Mouse (Mus musculus) heart, embryonic 16.5 days (tissue): ENCODE measurements around the gene Gm9774. TPM values are rescaled to one million over a fixed set of nuclear protein-coding genes. Genes with fewer than 3 reads are reported as not detected.

Experiments
- ATAC-seq: fragments of 200-750 bp; cut with Nextera tagmentation; replicated peaks from 2 replicates; pipeline ENCODE4 v1.8.0; 2017; ENCODE audit warnings: moderate number of reproducible peaks; ENCODE audit not compliant: insufficient read depth, low FRiP score; ENCODE audit errors: extremely low read depth
- H3K27ac ChIP-seq: fragments of 300-500 bp; sonication (generic); 2 replicates; pipeline ENCODE4 v1.5.1; 2014; ENCODE audit warnings: mild to moderate bottlenecking, low read length, control low read depth, moderate library complexity
- H3K27me3 ChIP-seq: fragments of 300-500 bp; sonication (generic); 2 replicates; pipeline ENCODE4 v1.6.1; 2014; ENCODE audit warnings: low read length, mixed read lengths; ENCODE audit not compliant: control insufficient read depth, insufficient read depth
- H3K36me3 ChIP-seq: fragments of 300-500 bp; sonication (generic); 2 replicates; pipeline ENCODE4 v1.6.1; 2014; ENCODE audit not compliant: control insufficient read depth, insufficient read depth
- H3K4me1 ChIP-seq: fragments of 300-500 bp; sonication (generic); 2 replicates; pipeline ENCODE4 v1.6.1; 2014; ENCODE audit warnings: low read length, mixed read lengths; ENCODE audit not compliant: control insufficient read depth, insufficient read depth
- H3K4me2 ChIP-seq: fragments of 300-500 bp; sonication (generic); 2 replicates; pipeline ENCODE4 v1.6.1; 2014; ENCODE audit warnings: low read depth, mild to moderate bottlenecking, control low read depth, low read length
- H3K4me3 ChIP-seq: fragments of 300-500 bp; sonication (generic); 2 replicates; pipeline ENCODE4 v1.5.1; 2014; ENCODE audit warnings: mild to moderate bottlenecking, control low read depth, low read length
- H3K9ac ChIP-seq: fragments of 300-500 bp; sonication (generic); 2 replicates; pipeline ENCODE4 v1.6.1; 2014; ENCODE audit warnings: low read length, control low read depth
- H3K9me3 ChIP-seq: fragments of 300-500 bp; sonication (generic); replicated peaks from 2 replicates; pipeline ENCODE4 v1.6.1; 2016; ENCODE audit warnings: low read length; ENCODE audit not compliant: control insufficient read depth
- WGBS: fragments of 180-500 bp; shearing (Covaris S2); extraction: QIAGEN DNeasy Blood & Tissue Kit; methylation state at CpG from one replicate; pipeline ENCODE4 v1.1.7; 2014; 5-methylcytosine and 5-hydroxymethylcytosine counted together
- polyA plus RNA-seq: library from polyadenylated mRNA; unstranded; fragments of >200 nt; fragmentation: Nextera tagmentation; extraction: Ambion mirVana; gene quantifications from 2 replicates; pipeline ENCODE4 v1.2.1, GENCODE M21; 2015

Gene Gm9774
- polyA plus RNA-seq, 1 experiment from 2014 or later, result 18.9 TPM

DNA sequence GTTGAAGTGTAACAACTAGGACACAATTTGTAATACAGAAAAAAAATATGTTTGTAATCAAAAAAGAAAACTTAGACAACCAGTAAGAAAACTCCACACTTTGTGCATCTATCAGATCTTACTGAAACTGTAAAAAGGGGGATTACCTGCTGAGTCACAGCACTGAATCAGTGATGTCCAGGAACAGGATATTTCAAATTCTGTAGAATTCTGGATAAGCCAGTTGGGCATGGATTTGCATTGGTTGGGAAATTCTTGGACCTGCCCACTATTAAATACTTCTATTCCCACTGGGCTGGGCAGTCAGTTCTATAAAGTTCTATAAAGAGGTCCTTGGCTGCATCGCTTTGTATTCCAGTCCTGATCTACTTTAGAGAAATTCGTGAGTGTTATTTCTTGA is 11.4 kb downstream of the Gm9774 start, which contains the start of gene Sprr2j-ps:
Gene Sprr2j-ps (plus strand): TSS at position 301 of the 400 bp plus-strand sequence.
- H3K4me1 ChIP-seq, result no peaks in the 10 kb centered on the region
- 78% methylated on average over 2 of the region's 2 CpGs for WGBS
- no peak within 1 kb of the TSS for H3K27ac ChIP-seq
- H3K4me2 ChIP-seq, result no peak within 1 kb of the TSS
- H3K36me3 ChIP-seq, result no peaks in the 10 kb centered on the region
- no peak within 1 kb of the TSS for H3K4me3 ChIP-seq
- H3K9me3 ChIP-seq, result no peaks in the 10 kb centered on the region
- no peaks in the 10 kb centered on the region for H3K27me3 ChIP-seq
- no peak within 1 kb of the TSS for H3K9ac ChIP-seq
- no peak for ATAC-seq

DNA sequence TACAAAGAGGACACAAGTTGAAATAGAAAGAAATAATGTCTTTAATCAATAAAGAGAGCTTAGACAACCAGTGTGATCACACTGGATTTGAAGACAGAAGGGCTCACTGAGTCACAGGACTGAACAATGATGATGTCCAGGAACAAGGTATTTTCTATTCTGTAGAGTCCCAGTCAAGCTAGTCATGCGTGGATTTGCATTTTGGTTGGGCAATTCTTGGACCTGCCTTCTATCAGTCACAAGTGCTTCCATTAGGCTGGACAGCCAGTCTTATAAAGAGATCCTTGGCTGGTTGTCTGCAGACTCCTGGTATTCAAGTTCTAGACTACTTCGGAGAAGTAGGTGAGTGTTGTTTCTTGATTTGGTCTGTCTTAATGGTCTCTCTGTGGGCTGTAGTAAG is 21.5 kb downstream of the Gm9774 start, which contains the start of gene Sprr2i:
Gene Sprr2i (plus strand): TSS at position 301 of the 400 bp plus-strand sequence.
- Histone ChIP-seq H3K9me3 (no peaks in the 10 kb centered on the region), H3K4me2 (no peak within 1 kb of the TSS), H3K36me3 (no peaks in the 10 kb centered on the region), H3K9ac (no peak within 1 kb of the TSS), H3K4me1 (no peaks in the 10 kb centered on the region), H3K4me3 (no peak within 1 kb of the TSS), H3K27me3 (no peaks in the 10 kb centered on the region), H3K27ac (no peak within 1 kb of the TSS)
- 85% methylated on average over 2 of the region's 2 CpGs for WGBS
- ATAC-seq, result no peak

- no peaks in the 10 kb centered on the region for H3K9me3 ChIP-seq
- WGBS, result 29% methylated on average over 1 of the region's 1 CpGs
- no peaks in the 10 kb centered on the region for H3K36me3 ChIP-seq
- H3K4me2 ChIP-seq, result no peak overlapping the region
- no peak for ATAC-seq
- H3K27ac ChIP-seq, result no peak overlapping the region
- no peak overlapping the region for H3K9ac ChIP-seq
- no peaks in the 10 kb centered on the region for H3K4me1 ChIP-seq
- H3K4me3 ChIP-seq, result no peak overlapping the region
- no peaks in the 10 kb centered on the region for H3K27me3 ChIP-seq
These were observed 34.9 kb downstream of the Gm9774 start for GRCm38 (mm10) chr3:92394301-92394700.

DNA sequence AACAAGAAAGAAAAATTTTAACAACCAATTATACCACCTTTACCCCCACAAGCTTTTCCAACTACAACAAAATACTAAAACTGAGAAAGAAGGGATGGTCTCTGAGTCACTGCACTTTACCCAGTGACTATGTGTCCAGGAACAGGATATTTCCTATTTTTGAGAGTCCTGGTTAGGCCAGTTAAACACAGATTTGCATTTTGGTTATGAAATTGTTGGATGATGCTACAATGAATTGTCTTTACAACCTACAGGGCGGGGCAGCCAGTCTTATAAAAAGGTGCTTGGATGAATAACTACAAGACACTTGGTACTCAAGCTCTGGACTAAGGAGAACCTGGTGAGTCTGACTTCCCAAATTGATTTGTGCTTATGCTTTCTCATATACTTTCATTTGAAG is 43.8 kb downstream of the Gm9774 start, which contains the start of gene Sprr2h:
Gene Sprr2h (plus strand): TSS at position 301 of the 400 bp plus-strand sequence.
- WGBS, result 63% methylated on average over 1 of the region's 1 CpGs
- no peak within 1 kb of the TSS for H3K4me2 ChIP-seq
- no peaks in the 10 kb centered on the region for H3K4me1 ChIP-seq
- H3K9me3 ChIP-seq, result no peaks in the 10 kb centered on the region
- no peak within 1 kb of the TSS for H3K9ac ChIP-seq
- no peaks in the 10 kb centered on the region for H3K27me3 ChIP-seq
- no peak for ATAC-seq
- H3K4me3 ChIP-seq, result no peak within 1 kb of the TSS
- H3K36me3 ChIP-seq, result no peaks in the 10 kb centered on the region
- no peak within 1 kb of the TSS for H3K27ac ChIP-seq

Other genes starting within 250 kb of the Gm9774 start
- 0.22 and 0.62 TPM in 2 replicates for gene Sprr2a1, start 213.6 kb downstream of the Gm9774 start, polyA plus RNA-seq
- 26.9 and 58.8 TPM in 2 replicates for gene Sprr2a2, start 213.5 kb downstream of the Gm9774 start, polyA plus RNA-seq
- gene Sprr2a3, start 144.0 kb downstream of the Gm9774 start, polyA plus RNA-seq, result 1.9 and 3.6 TPM in 2 replicates
- gene Sprr2b, start 112.8 kb downstream of the Gm9774 start, polyA plus RNA-seq, result 0.21 TPM in 1 of 2 replicates, not detected in the other
- not detected in 2 replicates for gene Sprr2d, start 90.3 kb downstream of the Gm9774 start, polyA plus RNA-seq
- not detected in 2 replicates for gene Sprr2e, start 77.3 kb downstream of the Gm9774 start, polyA plus RNA-seq
- gene Sprr2f, start 64.2 kb downstream of the Gm9774 start, polyA plus RNA-seq, result 0.35 TPM in 1 of 2 replicates, not detected in the other
- not detected in 2 replicates for gene Sprr2h, start 43.7 kb downstream of the Gm9774 start, polyA plus RNA-seq
- not detected in 2 replicates for gene Sprr2i, start 21.4 kb downstream of the Gm9774 start, polyA plus RNA-seq
- not detected in 2 replicates for gene Sprr2j-ps, start 11.3 kb downstream of the Gm9774 start, polyA plus RNA-seq
- not detected in 2 replicates for gene Sprr2k, start 3.2 kb upstream of the Gm9774 start, polyA plus RNA-seq
- gene Sprr1b, start 9.4 kb upstream of the Gm9774 start, polyA plus RNA-seq, result 0.19 TPM in 1 of 2 replicates, not detected in the other
- gene Sprr3, start 29.3 kb upstream of the Gm9774 start, polyA plus RNA-seq, result not detected in 2 replicates
- 1.2 and 1.6 TPM in 2 replicates for gene Sprr1a, start 56.5 kb upstream of the Gm9774 start, polyA plus RNA-seq
- not detected in 2 replicates for gene Sprr4, start 71.1 kb upstream of the Gm9774 start, polyA plus RNA-seq
- not detected in 2 replicates for gene 2310046K23Rik, start 105.1 kb upstream of the Gm9774 start, polyA plus RNA-seq
- 0.14 TPM in 1 of 2 replicates, not detected in the other for gene Ivl, start 144.3 kb upstream of the Gm9774 start, polyA plus RNA-seq
- gene Smcp, start 159.6 kb upstream of the Gm9774 start, polyA plus RNA-seq, result not detected in 2 replicates
- gene 2210017I01Rik, start 178.1 kb upstream of the Gm9774 start, polyA plus RNA-seq, result not detected in 2 replicates
- not detected in 2 replicates for gene Lce6a, start 192.2 kb upstream of the Gm9774 start, polyA plus RNA-seq
- not detected in 2 replicates for gene Lce1a1, start 218.9 kb upstream of the Gm9774 start, polyA plus RNA-seq
- not detected in 2 replicates for gene Lce1b, start 227.5 kb upstream of the Gm9774 start, polyA plus RNA-seq
- gene Lce1a2, start 240.9 kb upstream of the Gm9774 start, polyA plus RNA-seq, result not detected in 2 replicates
- not detected in 2 replicates for gene Lce1c, start 249.8 kb upstream of the Gm9774 start, polyA plus RNA-seq